ENCODE assay signal across 14 mouse cellular contexts in genomic region chr13:117033676-117034308, GRCm38 (mm10). TPM values are rescaled to one million over a fixed set of nuclear protein-coding genes. Genes with fewer than 3 reads are reported as not detected.
DNase-seq lines count a peak whose midpoint lies in the region; ATAC-seq and TF ChIP-seq lines count a peak whose summit lies in the region.
"Had no signal": no experiment of that assay in that cellular context is flagged by ENCODE, and none has a peak within 500 bp of the region (broad histone marks: within the 10 kb centered on the region; RNA-seq: fewer than 3 reads in every experiment).

No protein-coding gene starts in this region.

- WGBS in stomach, embryonic 16.5 days, result 81% methylated on average over 5 of the region's 5 CpGs
- WGBS in stomach, postnatal 0 days, result 79% methylated on average over 5 of the region's 5 CpGs
- 9% methylated on average over 5 of the region's 5 CpGs for WGBS in bone marrow, adult 2 months
- WGBS in macrophage (ENCODE audit: missing documents), result 7% methylated on average over 5 of the region's 5 CpGs

- no peaks in the 10 kb centered on the region for H3K79me2 ChIP-seq in macrophage (ENCODE audit: inconsistent target)

- no peak for TF ChIP-seq EP300 in stomach, postnatal 0 days (optimal IDR thresholded peaks at IDR 0.05)

- no peaks in the 10 kb centered on the region for H3K4me1 ChIP-seq in stomach, embryonic 16.5 days (ENCODE audit: control insufficient read depth, insufficient read depth, low read length)
- H3K4me1 ChIP-seq in stomach, postnatal 0 days (replicated peaks; ENCODE audit: control insufficient read depth, insufficient read depth), result no peaks in the 10 kb centered on the region
- peaks cover 9% of the 10 kb centered on the region; the same call in 1 of the 2 replicates for H3K4me1 ChIP-seq in bone marrow, adult 2 months (ENCODE audit: control insufficient read depth, insufficient read depth, low read length)
- H3K4me1 ChIP-seq: forebrain, embryonic 15.5 days had no signal

- no peak for DNase-seq in stomach, postnatal 0 days (ENCODE audit: low spot score)
- no peak for DNase-seq in retina, embryonic 14.5 days (ENCODE audit: low spot score)
- DNase-seq in heart, adult 9 months (ENCODE audit: low spot score in 2 of 2), result no peak
- DNase-seq in gastrocnemius, postnatal 10 days, result no peak
- DNase-seq: cerebellum, postnatal 36 days; gastrocnemius, postnatal 14 days; heart, postnatal 10 days; kidney, postnatal 4 days had no signal

- no peak overlapping the region for H3K9ac ChIP-seq in stomach, embryonic 16.5 days (ENCODE audit: low read length)
- H3K9ac ChIP-seq in stomach, postnatal 0 days (ENCODE audit: low read length), result no peak overlapping the region
- H3K9ac ChIP-seq: forebrain, embryonic 15.5 days; lung, embryonic 15.5 days had no signal

- TF ChIP-seq CTCF in stomach, postnatal 0 days (IDR thresholded peaks at IDR 0.05; ENCODE audit: low read depth), result no peak
- TF ChIP-seq CTCF in bone marrow, adult 2 months (IDR thresholded peaks at IDR 0.05; ENCODE audit: control insufficient read depth, insufficient read depth, low read length), result no peak

- no peak for TF ChIP-seq POLR2A in bone marrow, adult 2 months (IDR thresholded peaks at IDR 0.05; ENCODE audit: borderline replicate concordance, control insufficient read depth, low read depth, low read length)

- no peak overlapping the region for H3K4me2 ChIP-seq in stomach, embryonic 16.5 days (ENCODE audit: low read depth, low read length)
- no peak overlapping the region for H3K4me2 ChIP-seq in stomach, postnatal 0 days (replicated peaks; ENCODE audit: low read depth)
- H3K4me2 ChIP-seq: forebrain, embryonic 15.5 days; lung, embryonic 15.5 days had no signal

- H3K27ac ChIP-seq in stomach, embryonic 16.5 days (ENCODE audit: low read length), result peak overlapping the region; percentile 5; the same call in 1 of the 2 replicates
- H3K27ac ChIP-seq in stomach, postnatal 0 days (replicated peaks), result no peak overlapping the region
- peak overlapping the region; percentile 88 for H3K27ac ChIP-seq in bone marrow, adult 2 months (ENCODE audit: control insufficient read depth, insufficient read depth, low read depth, low read length, poor library complexity)
- H3K27ac ChIP-seq in macrophage, result peak overlapping the region; percentile 97
- H3K27ac ChIP-seq: forebrain, embryonic 15.5 days; lung, embryonic 15.5 days had no signal

- H3K36me3 ChIP-seq in stomach, embryonic 16.5 days (ENCODE audit: control insufficient read depth, insufficient read depth, low read length), result no peaks in the 10 kb centered on the region
- H3K36me3 ChIP-seq in stomach, postnatal 0 days (ENCODE audit: control insufficient read depth, insufficient read depth, low read length), result no peaks in the 10 kb centered on the region
- H3K36me3 ChIP-seq in macrophage (ENCODE audit: inconsistent target), result no peaks in the 10 kb centered on the region
- H3K36me3 ChIP-seq: forebrain, embryonic 15.5 days; lung, embryonic 15.5 days had no signal

- no peaks in the 10 kb centered on the region for H3K9me3 ChIP-seq in stomach, embryonic 16.5 days (replicated peaks; ENCODE audit: control insufficient read depth, low read length)
- H3K9me3 ChIP-seq in stomach, postnatal 0 days (ENCODE audit: control insufficient read depth, low read length), result no peaks in the 10 kb centered on the region
- H3K9me3 ChIP-seq: forebrain, embryonic 15.5 days; lung, embryonic 15.5 days had no signal

- no peak for ATAC-seq in stomach, embryonic 16.5 days (ENCODE audit: insufficient read depth, low FRiP score)
- ATAC-seq in stomach, postnatal 0 days (ENCODE audit: low FRiP score, low TSS enrichment), result no peak
- ATAC-seq: forebrain, embryonic 15.5 days; intestine, embryonic 16.5 days had no signal

- no peaks in the 10 kb centered on the region for H3K27me3 ChIP-seq in stomach, embryonic 16.5 days (ENCODE audit: control insufficient read depth, insufficient read depth, low read length)
- no peaks in the 10 kb centered on the region for H3K27me3 ChIP-seq in stomach, postnatal 0 days (ENCODE audit: control insufficient read depth, insufficient read depth, low read length)
- H3K27me3 ChIP-seq: forebrain, embryonic 15.5 days; lung, embryonic 15.5 days had no signal

- no peak overlapping the region for H3K4me3 ChIP-seq in stomach, embryonic 16.5 days (replicated peaks; ENCODE audit: low read length)
- no peak overlapping the region for H3K4me3 ChIP-seq in stomach, postnatal 0 days (ENCODE audit: low read depth, low read length)
- H3K4me3 ChIP-seq in bone marrow, adult 2 months (replicated peaks; ENCODE audit: control insufficient read depth, low read depth, low read length), result peak overlapping the region; percentile 58
- peak overlapping the region; percentile 5; the same call in 1 of the 2 replicates for H3K4me3 ChIP-seq in macrophage (ENCODE audit: inconsistent target)
- H3K4me3 ChIP-seq: forebrain, embryonic 15.5 days; lung, embryonic 15.5 days had no signal

RNA-seq across cellular contexts. Expression of gene Parp8, which starts 8.5 kb away (rescaled TPM):
- polyA plus RNA-seq in stomach, embryonic 16.5 days (2015; fragmentation: Nextera tagmentation; extraction: Ambion mirVana), result 15.0 and 15.5 TPM in 2 replicates
- 6.1 and 6.7 TPM in 2 replicates for polyA plus RNA-seq in stomach, postnatal 0 days (2015; fragmentation: Nextera tagmentation; extraction: Ambion mirVana)
- 13.0 and 31.9 TPM in 2 replicates for polyA plus RNA-seq in bone marrow, adult 2 months (2011; ENCODE audit: insufficient read depth, insufficient read length, low replicate concordance, missing spikeins)
- total RNA-seq in macrophage (2018; cell fraction: chromatin; rRNA removed), result 100 to 1,000 TPM; 110 to 483 (median 223) TPM
- 10 to 100 TPM; 13.9 to 43.4 (median 26.5) TPM for total RNA-seq in macrophage (2018; cell fraction: cytosol; rRNA removed)
- total RNA-seq in macrophage (2018; cell fraction: nucleus; rRNA removed), result 100 to 1,000 TPM in 20 of 26 experiments, 10 to 100 TPM in 6; 54.8 to 365 (median 115) TPM
- polyA plus RNA-seq in macrophage (2018), result 7.6 to 24.2 TPM (median 16.2 TPM) in 3 replicates
- total RNA-seq in gastrocnemius, postnatal 10 days (2021), result 10 to 100 TPM; 18.4 to 21.9 TPM

Comparison
In these comparisons a context has a peak if more than half of its experiments do, and no peak if none do; other contexts are left out.
1. H3K4me3 ChIP-seq: peak in bone marrow, adult 2 months (single experiment) and macrophage (single experiment); none in stomach, embryonic 16.5 days (single experiment) and stomach, postnatal 0 days (single experiment).